ENCODE assay signal across 21 mouse cellular contexts in the genomic region with DNA sequence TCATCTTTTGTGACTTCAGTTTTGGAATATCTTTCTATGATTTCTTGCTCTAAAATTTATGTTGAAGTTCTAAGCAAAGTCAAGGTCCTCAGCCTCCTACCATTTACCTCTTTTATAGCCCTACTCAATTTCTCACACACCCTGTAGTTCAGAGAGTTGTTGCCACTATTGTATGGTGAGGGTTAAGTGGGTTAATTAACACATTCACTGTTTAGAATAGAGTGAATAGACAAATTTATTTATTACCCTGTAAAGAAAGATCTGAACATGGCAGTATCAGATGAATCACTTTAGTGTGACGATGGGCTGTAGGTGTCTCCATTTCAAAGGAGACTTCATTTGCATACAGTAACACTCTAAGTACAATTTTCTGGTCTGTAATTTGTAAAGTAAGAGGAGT.
DNase-seq lines count a peak whose midpoint lies in the region; ATAC-seq lines count a peak whose summit lies in the region.
"Had no signal": no experiment of that assay in that cellular context is flagged by ENCODE, and none has a peak within 500 bp of the region (broad histone marks: within the 10 kb centered on the region; RNA-seq: fewer than 3 reads in every experiment).

No protein-coding gene starts in this region.

- no peak overlapping the region for H3K4me2 ChIP-seq in hindbrain, embryonic 11.5 days (replicated peaks; ENCODE audit: low read depth, low read length)
- H3K4me2 ChIP-seq in neural tube, embryonic 11.5 days (ENCODE audit: low read depth), result no peak overlapping the region
- no peak overlapping the region for H3K4me2 ChIP-seq in neural tube, embryonic 15.5 days
- no peak overlapping the region for H3K4me2 ChIP-seq in neural tube, embryonic 12.5 days (replicated peaks)

- no peak overlapping the region for H3K27ac ChIP-seq in hindbrain, embryonic 11.5 days (ENCODE audit: low read depth, low read length)
- H3K27ac ChIP-seq in hindbrain, embryonic 10.5 days, result no peak overlapping the region
- no peak overlapping the region for H3K27ac ChIP-seq in neural tube, embryonic 11.5 days (ENCODE audit: low read depth, low read length)
- H3K27ac ChIP-seq in neural tube, embryonic 15.5 days (replicated peaks), result no peak overlapping the region
- H3K27ac ChIP-seq in neural tube, embryonic 12.5 days, result no peak overlapping the region

- no peak overlapping the region for H3K4me3 ChIP-seq in hindbrain, embryonic 11.5 days (ENCODE audit: low read depth, low read length)
- H3K4me3 ChIP-seq in hindbrain, embryonic 10.5 days, result no peak overlapping the region
- no peak overlapping the region for H3K4me3 ChIP-seq in neural tube, embryonic 11.5 days (ENCODE audit: low read depth, low read length)
- no peak overlapping the region for H3K4me3 ChIP-seq in neural tube, embryonic 15.5 days (replicated peaks)
- H3K4me3 ChIP-seq in neural tube, embryonic 12.5 days, result no peak overlapping the region

- H3K4me1 ChIP-seq in hindbrain, embryonic 11.5 days (replicated peaks; ENCODE audit: control insufficient read depth, insufficient read depth, low read length), result no peaks in the 10 kb centered on the region
- no peaks in the 10 kb centered on the region for H3K4me1 ChIP-seq in hindbrain, embryonic 10.5 days (replicated peaks)
- no peaks in the 10 kb centered on the region for H3K4me1 ChIP-seq in neural tube, embryonic 11.5 days (ENCODE audit: control insufficient read depth, insufficient read depth, low read length)
- H3K4me1 ChIP-seq in neural tube, embryonic 15.5 days, result no peaks in the 10 kb centered on the region
- H3K4me1 ChIP-seq in neural tube, embryonic 12.5 days, result no peaks in the 10 kb centered on the region

- no peaks in the 10 kb centered on the region for H3K9me3 ChIP-seq in hindbrain, embryonic 11.5 days (ENCODE audit: control insufficient read depth, low read length)
- no peaks in the 10 kb centered on the region for H3K9me3 ChIP-seq in hindbrain, embryonic 10.5 days
- H3K9me3 ChIP-seq in neural tube, embryonic 11.5 days (ENCODE audit: control insufficient read depth, low read length), result no peaks in the 10 kb centered on the region
- H3K9me3 ChIP-seq in neural tube, embryonic 15.5 days (replicated peaks), result no peaks in the 10 kb centered on the region
- no peaks in the 10 kb centered on the region for H3K9me3 ChIP-seq in neural tube, embryonic 12.5 days
- H3K9me3 ChIP-seq: G1E had no signal

- 65% methylated on average over 1 of the region's 1 CpGs for WGBS in hindbrain, embryonic 11.5 days
- WGBS in hindbrain, embryonic 10.5 days, result 82% methylated on average over 1 of the region's 1 CpGs
- 35% methylated on average over 1 of the region's 1 CpGs for WGBS in neural tube, embryonic 11.5 days
- WGBS in neural tube, embryonic 15.5 days, result 16% methylated on average over 1 of the region's 1 CpGs
- WGBS in neural tube, embryonic 12.5 days, result 17% methylated on average over 1 of the region's 1 CpGs

- H3K9ac ChIP-seq in hindbrain, embryonic 11.5 days (ENCODE audit: low read depth, low read length), result no peak overlapping the region
- H3K9ac ChIP-seq in neural tube, embryonic 11.5 days (ENCODE audit: low read length), result no peak overlapping the region
- no peak overlapping the region for H3K9ac ChIP-seq in neural tube, embryonic 15.5 days (replicated peaks)
- H3K9ac ChIP-seq in neural tube, embryonic 12.5 days, result no peak overlapping the region

- ATAC-seq in hindbrain, embryonic 11.5 days (ENCODE audit: low FRiP score), result peak; percentile 38; the same call in 1 of the 2 replicates
- ATAC-seq in neural tube, embryonic 11.5 days (ENCODE audit: insufficient read depth, low FRiP score, low TSS enrichment), result peak; percentile 78
- ATAC-seq in neural tube, embryonic 15.5 days (ENCODE audit: low FRiP score), result no peak
- peak; percentile 69 for ATAC-seq in neural tube, embryonic 12.5 days (ENCODE audit: low FRiP score, low read depth)
- ATAC-seq: activated CD4-positive, CD25-positive, alpha-beta regulatory T cell, adult 4 months; CD4-positive, CD25-positive, alpha-beta regulatory T cell, adult 4 months; Patski had no signal

- DNase-seq in hindbrain, embryonic 11.5 days (ENCODE audit: low spot score), result no peak
- no peak for DNase-seq in hindbrain, embryonic 10.5 days (ENCODE audit: low spot score)
- no peak for DNase-seq in neural tube, embryonic 11.5 days (ENCODE audit: low spot score)
- no peak for DNase-seq in neural tube, embryonic 10.5 days (ENCODE audit: extremely low spot score, low spot score)
- DNase-seq: adrenal gland, adult 2 months; adrenal gland, adult 8-10 months; adrenal gland, postnatal 10 days; adrenal gland, postnatal 14 days; adrenal gland, postnatal 25 days; adrenal gland, postnatal 36 days; B cell, adult 2 months; cerebellum, adult 11 months; cerebellum, adult 11-12 months; cerebellum, adult 18-20 months had no signal

- no peaks in the 10 kb centered on the region for H3K36me3 ChIP-seq in hindbrain, embryonic 11.5 days (ENCODE audit: control insufficient read depth, insufficient read depth, low read length)
- no peaks in the 10 kb centered on the region for H3K36me3 ChIP-seq in hindbrain, embryonic 10.5 days
- H3K36me3 ChIP-seq in neural tube, embryonic 11.5 days (ENCODE audit: control insufficient read depth, insufficient read depth, low read length), result no peaks in the 10 kb centered on the region
- no peaks in the 10 kb centered on the region for H3K36me3 ChIP-seq in neural tube, embryonic 15.5 days
- H3K36me3 ChIP-seq in neural tube, embryonic 12.5 days, result no peaks in the 10 kb centered on the region
- H3K36me3 ChIP-seq: G1E had no signal

- H3K27me3 ChIP-seq in hindbrain, embryonic 11.5 days (ENCODE audit: control insufficient read depth, insufficient read depth, low read length), result no peaks in the 10 kb centered on the region
- no peaks in the 10 kb centered on the region for H3K27me3 ChIP-seq in hindbrain, embryonic 10.5 days (ENCODE audit: insufficient read depth, poor library complexity, severe bottlenecking)
- H3K27me3 ChIP-seq in neural tube, embryonic 11.5 days (ENCODE audit: control insufficient read depth, insufficient read depth, low read length), result no peaks in the 10 kb centered on the region
- H3K27me3 ChIP-seq in neural tube, embryonic 15.5 days (replicated peaks), result no peaks in the 10 kb centered on the region
- no peaks in the 10 kb centered on the region for H3K27me3 ChIP-seq in neural tube, embryonic 12.5 days (replicated peaks)
- H3K27me3 ChIP-seq: CH12.LX, Patski had no signal
